Mouse (Mus musculus) intestine, embryonic 16.5 days (tissue): ENCODE measurements around the gene Sik2. TPM values are rescaled to one million over a fixed set of nuclear protein-coding genes. Genes with fewer than 3 reads are reported as not detected.

Experiments used
- ATAC-seq: fragments of 200-750 bp; cut with Nextera tagmentation; 2 replicates; pipeline ENCODE4 v1.8.0; 2017; ENCODE audit warnings: moderate TSS enrichment, moderate library complexity
- H3K27ac ChIP-seq: fragments of 300-500 bp; sonication (generic); 2 replicates; pipeline ENCODE4 v1.5.1; 2014; ENCODE audit warnings: mild to moderate bottlenecking, low read length
- H3K27me3 ChIP-seq: fragments of 300-500 bp; sonication (generic); replicated peaks from 2 replicates; pipeline ENCODE4 v1.6.1; 2014; ENCODE audit warnings: low read length, control low read depth, mixed read lengths; ENCODE audit not compliant: control insufficient read depth, insufficient read depth
- H3K36me3 ChIP-seq: fragments of 300-500 bp; sonication (generic); 2 replicates; pipeline ENCODE4 v1.6.1; 2014; ENCODE audit warnings: low read length, control low read depth; ENCODE audit not compliant: control insufficient read depth, insufficient read depth
- H3K4me1 ChIP-seq: fragments of 300-500 bp; sonication (generic); 2 replicates; pipeline ENCODE4 v1.6.1; 2014; ENCODE audit warnings: low read length, control low read depth, mixed read lengths; ENCODE audit not compliant: control insufficient read depth, insufficient read depth
- H3K4me2 ChIP-seq: fragments of 300-500 bp; sonication (generic); 2 replicates; pipeline ENCODE4 v1.6.1; 2014; ENCODE audit warnings: low read depth, low read length, control low read depth
- H3K4me3 ChIP-seq: fragments of 300-500 bp; sonication (generic); 2 replicates; pipeline ENCODE4 v1.5.1; 2014; ENCODE audit warnings: mild to moderate bottlenecking, low read length
- H3K9ac ChIP-seq: fragments of 300-500 bp; sonication (generic); 2 replicates; pipeline ENCODE4 v1.6.1; 2014; ENCODE audit warnings: low read depth, low read length
- H3K9me3 ChIP-seq: fragments of 300-500 bp; sonication (generic); 2 replicates; pipeline ENCODE4 v1.6.1; 2016; ENCODE audit warnings: low read length, control low read depth; ENCODE audit not compliant: control insufficient read depth
- WGBS: fragments of 180-500 bp; shearing (Covaris S2); extraction: QIAGEN DNeasy Blood & Tissue Kit; methylation state at CpG from one replicate; pipeline ENCODE4 v1.1.7; 2014; 5-methylcytosine and 5-hydroxymethylcytosine counted together
- polyA plus RNA-seq: library from polyadenylated mRNA; unstranded; fragments of >200 nt; fragmentation: Nextera tagmentation; extraction: Ambion mirVana; gene quantifications from 2 replicates; pipeline ENCODE4 v1.2.1, GENCODE M21; 2015

Sik2 gene
- polyA plus RNA-seq, 1 experiment from 2014 or later: 12.7 TPM

GRCm38 (mm10) chr9:50855133-50855766 is 153.6 kb downstream of the Sik2 start:
- no peak overlapping the region for H3K9ac ChIP-seq

GRCm38 (mm10) chr9:50854376-50854775 is 154.5 kb downstream of the Sik2 start:
- Histone ChIP-seq H3K4me3 (no peak overlapping the region), H3K27ac (peak overlapping the region; percentile 43), H3K4me1 (peaks cover 28% of the 10 kb centered on the region), H3K9ac (no peak overlapping the region), H3K27me3 (no peaks in the 10 kb centered on the region), H3K9me3 (no peaks in the 10 kb centered on the region), H3K36me3 (0 out of 2 replicates have a peak, but pooled peaks cover 3% of the 10 kb centered on the region), H3K4me2 (no peak overlapping the region)
- 61% methylated on average over 8 of the region's 8 CpGs for WGBS
- peak; percentile 20; the same call in 1 of the 2 replicates for ATAC-seq

More at GRCm38 (mm10) chr9:50855133-50855766, 153.6 kb downstream of the Sik2 start:
- Histone ChIP-seq H3K9me3 (no peaks in the 10 kb centered on the region), H3K27me3 (no peaks in the 10 kb centered on the region), H3K36me3 (0 out of 2 replicates have a peak, but pooled peaks cover 3% of the 10 kb centered on the region), H3K4me3 (no peak overlapping the region), H3K27ac (no peak overlapping the region), H3K4me1 (peaks cover 24% of the 10 kb centered on the region), H3K4me2 (no peak overlapping the region)
- ATAC-seq: no peak
- WGBS: 88% methylated on average over 5 of the region's 5 CpGs

- H3K4me1 ChIP-seq: peaks cover 23% of the 10 kb centered on the region
- 71% methylated on average over 17 of the region's 17 CpGs for WGBS
- no peak overlapping the region for H3K27ac ChIP-seq
- no peak overlapping the region for H3K4me2 ChIP-seq
- H3K9ac ChIP-seq: 0 out of 2 replicates have a peak overlapping the region, but pooled peaks have one; percentile 11
- H3K36me3 ChIP-seq: no peaks in the 10 kb centered on the region
- H3K4me3 ChIP-seq: no peak overlapping the region
- H3K9me3 ChIP-seq: no peaks in the 10 kb centered on the region
- H3K27me3 ChIP-seq: no peaks in the 10 kb centered on the region
- ATAC-seq: no peak
These were observed 156.1 kb downstream of the Sik2 start for GRCm38 (mm10) chr9:50852634-50853349.

GRCm38 (mm10) chr9:50850713-50851112 is 158.2 kb downstream of the Sik2 start:
- Histone ChIP-seq H3K9me3 (no peaks in the 10 kb centered on the region), H3K36me3 (no peaks in the 10 kb centered on the region), H3K4me2 (peak overlapping the region; percentile 39), H3K27me3 (no peaks in the 10 kb centered on the region), H3K4me3 (no peak overlapping the region), H3K9ac (peak overlapping the region; percentile 32; the same call in 1 of the 2 replicates), H3K4me1 (peaks cover 17% of the 10 kb centered on the region), H3K27ac (peak overlapping the region; percentile 80)
- no peak for ATAC-seq
- 35% methylated on average over 8 of the region's 8 CpGs for WGBS

DNA sequence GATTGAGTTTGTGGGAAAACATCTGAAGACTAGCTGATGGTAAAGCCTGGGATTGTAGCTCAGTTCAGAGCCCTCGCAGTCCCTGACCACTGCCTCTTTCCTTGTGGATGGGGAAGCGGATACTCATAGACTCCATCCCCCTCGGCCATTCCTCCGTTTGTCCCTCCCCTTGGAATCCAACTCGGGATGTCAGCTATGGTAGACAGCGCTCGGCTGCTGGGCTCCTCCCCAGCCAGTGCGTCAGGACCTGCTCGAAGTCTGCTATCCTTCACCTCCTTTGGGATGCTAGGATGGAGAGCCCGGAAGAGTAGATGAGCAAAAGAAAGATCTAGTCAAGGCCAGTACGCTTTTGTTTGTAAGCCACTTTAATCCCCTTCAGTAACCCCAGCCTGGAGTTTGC is 158.6 kb downstream of the Sik2 start:
- ATAC-seq: no peak
- Histone ChIP-seq H3K36me3 (no peaks in the 10 kb centered on the region), H3K9ac (peak overlapping the region; percentile 32; the same call in 1 of the 2 replicates), H3K4me2 (peak overlapping the region; percentile 39), H3K27ac (peak overlapping the region; percentile 80), H3K9me3 (no peaks in the 10 kb centered on the region), H3K27me3 (no peaks in the 10 kb centered on the region), H3K4me3 (peak overlapping the region; percentile 4; the same call in 1 of the 2 replicates), H3K4me1 (peaks cover 17% of the 10 kb centered on the region)
- WGBS: 17% methylated on average over 11 of the region's 11 CpGs

- Histone ChIP-seq H3K4me1 (peaks cover 17% of the 10 kb centered on the region), H3K36me3 (no peaks in the 10 kb centered on the region), H3K9me3 (no peaks in the 10 kb centered on the region), H3K27me3 (no peaks in the 10 kb centered on the region), H3K9ac (peak overlapping the region; percentile 32; the same call in 1 of the 2 replicates), H3K4me3 (no peak overlapping the region), H3K27ac (peak overlapping the region; percentile 80), H3K4me2 (peak overlapping the region; percentile 39)
- 53% methylated on average over 9 of the region's 9 CpGs for WGBS
- peak; percentile 48 for ATAC-seq
These were observed 159.1 kb downstream of the Sik2 start for GRCm38 (mm10) chr9:50849755-50850154.

GRCm38 (mm10) chr9:50849249-50849648 is 159.6 kb downstream of the Sik2 start:
- H3K4me1 ChIP-seq: peaks cover 13% of the 10 kb centered on the region
- no peak overlapping the region for H3K4me3 ChIP-seq
- no peaks in the 10 kb centered on the region for H3K36me3 ChIP-seq
- H3K9ac ChIP-seq: no peak overlapping the region
- ATAC-seq: peak; percentile 69
- WGBS: 16% methylated on average over 8 of the region's 8 CpGs
- no peaks in the 10 kb centered on the region for H3K9me3 ChIP-seq
- H3K4me2 ChIP-seq: peak overlapping the region; percentile 46
- no peaks in the 10 kb centered on the region for H3K27me3 ChIP-seq
- peak overlapping the region; percentile 80 for H3K27ac ChIP-seq

DNA sequence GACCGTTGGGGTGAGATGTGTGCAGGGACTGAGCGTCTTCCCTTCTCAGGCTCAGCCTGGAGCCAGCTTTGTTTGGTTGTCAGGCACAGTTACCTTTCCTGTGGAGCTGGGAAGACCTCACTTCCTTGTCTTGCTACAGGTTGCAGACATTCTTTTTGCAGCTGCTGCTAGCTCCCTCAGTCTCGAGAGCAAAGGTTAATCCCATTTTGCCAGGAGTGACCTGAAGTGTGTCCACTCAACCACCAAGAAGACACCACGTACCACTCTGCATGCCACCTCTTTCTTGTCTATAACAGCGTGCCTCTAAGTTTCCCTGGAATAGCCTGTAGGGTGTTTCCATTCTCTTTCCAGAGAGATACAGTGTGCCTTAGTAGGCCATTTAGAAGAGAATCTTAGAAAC is 160.1 kb downstream of the Sik2 start:
- H3K4me1 ChIP-seq: peaks cover 13% of the 10 kb centered on the region
- H3K27ac ChIP-seq: peak overlapping the region; percentile 76
- no peaks in the 10 kb centered on the region for H3K36me3 ChIP-seq
- no peaks in the 10 kb centered on the region for H3K27me3 ChIP-seq
- no peak overlapping the region for H3K9ac ChIP-seq
- no peaks in the 10 kb centered on the region for H3K9me3 ChIP-seq
- ATAC-seq: peak; percentile 20
- H3K4me3 ChIP-seq: peak overlapping the region; percentile 28; the same call in 1 of the 2 replicates
- WGBS: 58% methylated on average over 5 of the region's 5 CpGs
- peak overlapping the region; percentile 46 for H3K4me2 ChIP-seq

DNA sequence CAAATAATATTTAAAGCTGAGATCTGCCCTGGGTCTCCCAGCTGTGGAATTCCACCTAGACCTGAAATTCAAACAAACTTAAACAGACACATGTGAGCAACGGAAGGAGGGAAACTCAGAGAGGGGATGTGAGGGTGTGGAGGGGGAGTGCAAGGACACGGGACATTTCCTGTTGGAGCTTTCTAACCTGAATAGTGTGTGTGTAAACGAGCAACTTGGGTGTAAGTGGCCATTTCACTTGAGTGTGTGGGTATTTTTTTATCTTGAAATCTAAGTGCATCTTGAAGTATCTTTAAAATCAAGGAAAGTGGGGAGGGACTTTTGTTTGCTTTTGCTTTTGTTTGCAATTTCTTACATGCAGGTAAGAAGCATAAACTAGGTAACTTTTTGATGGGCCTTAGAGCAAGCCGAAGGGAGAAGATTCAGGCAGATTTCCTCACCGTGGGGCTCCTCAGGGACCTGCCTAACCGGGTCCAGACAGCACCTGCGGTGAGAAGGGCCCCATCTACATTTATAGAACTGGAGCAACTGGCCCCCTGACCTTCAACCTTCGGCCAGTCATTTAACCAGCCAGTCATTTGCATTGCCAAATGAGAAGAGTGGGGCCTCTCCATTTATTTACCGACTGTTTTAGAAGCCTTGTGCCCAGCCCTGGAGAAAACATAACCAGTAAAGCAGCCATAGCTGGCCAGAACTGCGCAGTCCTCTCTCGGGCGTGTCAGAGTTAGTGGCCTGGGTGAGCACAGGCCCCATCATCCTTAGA is 161.1 kb downstream of the Sik2 start:
- Histone ChIP-seq H3K4me2 (peak overlapping the region; percentile 46), H3K4me3 (peak overlapping the region; percentile 28), H3K27me3 (no peaks in the 10 kb centered on the region), H3K27ac (peak overlapping the region; percentile 76), H3K9me3 (no peaks in the 10 kb centered on the region), H3K36me3 (no peaks in the 10 kb centered on the region), H3K9ac (peak overlapping the region; percentile 36; the same call in 1 of the 2 replicates), H3K4me1 (peaks cover 13% of the 10 kb centered on the region)
- ATAC-seq: peak; percentile 45
- WGBS: 40% methylated on average over 12 of the region's 12 CpGs
